Mouse (Mus musculus) naive thymus-derived CD4-positive, alpha-beta T cell, adult 2 months (primary cell): ENCODE results near the gene Bco1.
A peak's percentile ranks its signal among the peaks of the same experiment; 100 is the strongest.

Experiments
- DNase-seq: peaks from one replicate; pipeline ENCODE4 v3.0.0-alpha.2; 2011; ENCODE audit warnings: low read depth

Bco1 gene

DNA sequence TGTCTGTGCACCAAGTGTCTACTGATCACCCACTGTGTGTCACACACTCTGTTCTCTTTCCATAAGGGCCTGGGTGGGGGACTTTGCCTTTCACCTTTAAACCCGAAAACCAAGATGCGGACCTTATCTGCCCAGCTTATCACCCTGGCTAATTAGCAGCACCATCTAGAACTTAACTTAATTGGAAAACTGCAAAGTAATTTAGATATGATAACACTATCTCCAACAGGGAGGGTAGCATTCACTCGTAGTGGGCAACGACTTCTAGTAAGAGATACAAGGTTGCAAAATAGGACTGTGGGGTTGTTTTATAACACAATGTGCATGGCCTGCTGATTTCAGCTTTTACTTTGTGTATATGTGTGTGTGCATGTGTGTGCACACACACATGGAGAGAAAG is 5.9 kb upstream of the Bco1 start:
- DNase-seq, result no peak

DNA sequence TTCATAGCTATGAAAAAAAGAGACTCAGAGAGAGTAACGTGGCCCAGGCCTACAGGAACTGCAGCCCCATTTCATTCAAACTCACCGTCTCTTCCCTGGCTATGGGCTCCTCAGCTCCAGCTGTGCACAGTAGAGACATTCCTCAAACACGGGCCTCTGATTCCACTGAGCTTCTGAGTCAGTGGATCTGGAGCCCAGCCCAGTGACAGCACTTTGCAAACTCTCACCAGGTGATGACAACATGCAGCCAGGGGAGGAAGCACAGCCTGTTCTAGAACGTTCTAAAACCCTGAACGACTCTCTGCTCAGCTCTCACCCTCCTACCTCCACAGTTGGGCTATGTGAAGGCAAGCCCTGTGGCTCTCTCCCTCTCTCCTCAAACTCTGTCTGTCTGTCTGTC is 1.6 kb upstream of the Bco1 start:
- DNase-seq, result no peak

DNA sequence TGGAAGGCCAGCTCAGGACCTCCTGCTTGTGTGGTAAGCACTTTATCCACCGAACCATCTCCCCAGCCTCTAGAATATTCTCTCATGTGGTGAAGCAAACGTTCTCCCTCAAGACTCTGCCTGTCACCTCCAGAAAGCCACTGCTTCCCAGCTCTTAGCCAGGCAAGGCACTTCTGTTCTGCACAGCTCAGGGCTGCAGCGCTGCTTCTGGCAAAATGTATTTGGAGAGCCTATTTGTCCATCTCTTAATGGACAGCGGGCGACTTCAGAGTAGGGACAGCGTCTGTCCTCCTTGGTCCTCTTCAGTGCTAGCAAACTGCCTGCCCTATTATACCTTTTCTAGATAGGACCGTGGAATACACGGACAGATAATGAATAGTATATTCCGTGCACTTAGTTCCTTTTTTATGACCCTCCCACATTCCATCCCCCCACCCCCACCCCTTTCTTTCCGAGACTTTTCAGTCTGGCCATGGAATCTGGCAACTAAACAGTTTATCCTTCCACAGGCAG is 1.5 kb downstream of the Bco1 start:
- no peak for DNase-seq

DNA sequence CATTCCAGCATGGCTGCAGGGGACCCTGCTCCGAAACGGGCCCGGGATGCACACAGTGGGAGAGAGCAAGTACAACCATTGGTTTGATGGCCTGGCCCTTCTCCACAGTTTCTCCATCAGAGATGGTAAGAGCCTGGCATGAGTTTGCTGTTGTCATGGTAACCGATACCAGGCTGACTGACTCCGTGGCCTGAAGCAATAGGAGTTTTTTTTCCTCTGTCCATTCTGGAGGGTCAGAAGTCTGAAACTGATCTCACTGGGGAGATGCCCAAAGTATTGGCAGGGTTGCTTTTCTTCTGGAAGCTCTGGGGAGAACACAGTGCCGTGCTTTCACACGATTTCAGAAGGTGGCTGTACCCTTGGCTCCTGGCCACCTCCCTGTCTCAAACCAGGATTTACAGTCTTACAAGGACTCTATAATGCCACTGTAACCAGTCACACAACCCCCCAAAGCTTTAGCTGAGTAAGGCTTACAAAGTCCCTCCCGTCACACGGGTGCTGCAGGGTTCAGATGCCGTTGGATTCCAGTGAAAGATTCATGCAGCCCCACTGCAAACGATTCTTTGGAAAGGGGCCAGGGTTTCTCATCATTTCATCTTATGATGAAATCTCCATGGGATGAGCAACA is 2.0 kb downstream of the Bco1 start:
- DNase-seq, result no peak

DNA sequence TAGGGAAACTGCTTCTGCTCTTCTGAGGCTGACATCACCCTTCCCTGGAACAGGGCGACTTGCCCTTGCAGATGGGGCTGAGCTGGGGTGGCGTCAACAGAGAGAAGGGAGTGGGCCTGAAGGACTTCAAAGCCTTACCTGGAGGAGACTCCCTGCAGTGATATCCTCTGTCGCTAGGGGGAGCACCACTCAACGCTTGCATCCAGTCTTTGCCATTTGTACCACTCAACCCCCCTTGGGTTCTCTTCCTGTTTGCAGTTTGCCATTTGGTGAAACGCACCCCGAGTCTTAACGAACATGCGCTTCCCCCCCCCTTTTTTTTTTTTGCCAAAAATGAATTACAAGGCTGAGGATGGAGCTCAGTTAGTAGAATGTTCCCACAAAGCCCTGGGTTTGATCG is 11.9 kb downstream of the Bco1 start:
- peak; percentile 83 for DNase-seq

DNA sequence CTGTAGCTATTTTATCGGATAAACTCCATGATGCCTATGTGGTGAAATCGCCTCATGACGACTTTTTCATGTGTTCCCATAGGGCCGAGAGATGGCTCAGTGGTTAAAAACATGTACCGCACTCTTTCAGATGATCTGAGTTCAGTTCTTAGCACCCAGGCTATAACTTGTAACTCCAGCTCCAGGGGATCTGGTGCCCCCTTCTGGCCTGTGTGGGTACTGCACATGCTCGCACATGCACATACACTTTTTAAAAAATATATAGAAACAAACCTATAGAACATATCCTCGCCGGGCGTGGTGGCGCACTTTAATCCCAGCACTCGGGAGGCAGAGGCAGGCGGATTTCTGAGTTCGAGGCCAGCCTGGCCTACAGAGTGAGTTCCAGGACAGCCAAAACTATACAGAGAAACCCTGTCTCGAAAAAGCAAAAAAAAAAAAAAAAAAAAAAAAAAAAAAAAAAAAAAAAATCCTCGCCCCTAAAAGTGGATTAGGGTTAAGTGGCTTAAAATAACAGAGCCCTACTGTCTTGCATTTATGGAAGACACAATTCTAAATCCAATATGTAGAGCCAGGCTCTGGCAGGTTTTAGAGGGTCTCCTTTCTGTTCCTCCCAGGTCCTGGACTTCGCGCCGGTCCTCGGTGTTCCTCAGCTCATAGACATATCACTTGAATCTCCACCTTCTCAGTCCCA is 13.5 kb downstream of the Bco1 start:
- DNase-seq, result peak; percentile 49

DNA sequence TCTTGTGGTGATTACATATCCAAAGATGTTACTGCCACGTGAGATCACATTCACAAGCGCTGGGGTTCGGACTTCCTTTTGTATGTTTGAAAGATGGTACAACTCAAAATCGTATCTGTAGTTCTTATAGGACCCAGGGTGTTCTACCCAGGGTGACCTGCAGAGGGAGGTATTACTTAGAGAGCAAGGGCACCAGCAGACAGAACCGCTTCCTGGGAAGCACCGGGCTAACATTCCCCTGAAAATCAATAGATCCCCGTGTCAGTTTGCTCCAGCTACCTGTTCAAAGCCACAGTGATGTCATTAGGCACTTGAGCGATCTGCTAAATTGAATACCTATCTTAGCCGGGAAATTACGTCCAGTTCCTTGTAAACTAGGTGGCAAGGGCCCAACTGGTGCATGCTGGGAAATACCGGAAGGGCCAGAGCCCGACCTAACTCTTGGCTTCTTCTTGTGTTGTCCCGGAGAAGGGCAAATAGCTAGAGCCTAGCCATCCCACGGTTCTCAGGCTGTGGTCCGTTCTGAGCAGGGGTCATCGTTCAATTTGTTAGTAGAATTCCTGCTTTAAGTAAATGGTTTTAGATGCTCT is 14.2 kb downstream of the Bco1 start:
- DNase-seq, result peak; percentile 43

DNA sequence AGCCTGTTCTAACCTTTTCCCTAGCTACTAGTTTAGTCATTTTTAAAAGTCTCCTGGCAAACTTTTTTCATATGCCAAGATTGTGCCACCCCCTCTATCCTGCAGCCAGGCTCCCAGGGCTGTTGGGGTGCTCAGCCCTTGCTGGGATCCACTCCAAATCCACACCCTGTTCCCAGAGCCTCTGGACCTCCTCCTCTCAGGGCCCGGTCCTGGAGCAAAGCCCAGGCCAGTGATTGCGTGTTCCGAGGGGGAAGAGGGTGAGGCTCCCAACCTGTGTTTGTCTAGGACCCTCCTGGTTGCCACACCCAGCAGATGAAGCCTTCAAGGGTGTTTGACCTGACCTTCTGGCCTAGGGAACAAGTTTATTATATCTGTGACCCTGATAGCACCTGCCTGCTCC is 16.0 kb downstream of the Bco1 start:
- no peak for DNase-seq

DNA sequence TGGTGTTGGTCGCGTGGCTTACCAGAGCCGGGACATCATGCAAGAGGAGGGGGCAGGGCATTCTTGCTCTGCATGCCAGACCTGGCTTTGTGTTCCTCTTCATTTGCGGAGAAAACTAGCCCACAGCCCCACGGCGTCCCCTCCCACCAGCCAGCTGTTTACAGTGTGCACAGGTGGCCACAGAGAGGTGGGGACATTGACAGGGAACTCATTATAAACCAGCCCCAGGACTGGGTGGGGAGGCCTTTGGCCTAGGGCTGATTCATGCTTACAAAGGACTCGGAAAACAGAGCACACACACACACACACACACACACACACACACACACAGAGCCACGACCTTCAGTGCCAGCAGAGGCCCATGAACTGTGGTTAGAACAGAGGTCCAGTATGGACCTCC is 16.6 kb downstream of the Bco1 start:
- no peak for DNase-seq

DNA sequence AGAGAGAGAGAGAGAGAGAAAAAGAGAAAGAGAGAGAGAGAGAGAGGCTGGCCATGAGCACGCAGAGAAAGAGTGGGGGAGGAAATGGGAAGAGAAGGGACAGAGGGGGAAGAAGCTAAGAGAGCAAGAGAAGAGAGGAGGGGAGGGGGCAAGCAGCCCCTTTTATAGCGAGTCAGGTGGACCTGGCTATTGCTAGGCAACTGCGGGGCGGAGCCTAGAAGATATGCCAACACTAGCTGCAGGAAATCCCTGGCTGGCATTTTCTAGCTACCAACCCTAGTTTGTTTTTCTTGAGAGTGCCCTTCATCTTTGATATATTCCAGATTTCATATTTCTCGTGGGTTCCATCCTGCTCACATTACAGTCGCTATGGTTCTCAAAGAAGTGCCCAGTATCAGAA is 19.4 kb downstream of the Bco1 start:
- no peak for DNase-seq

DNA sequence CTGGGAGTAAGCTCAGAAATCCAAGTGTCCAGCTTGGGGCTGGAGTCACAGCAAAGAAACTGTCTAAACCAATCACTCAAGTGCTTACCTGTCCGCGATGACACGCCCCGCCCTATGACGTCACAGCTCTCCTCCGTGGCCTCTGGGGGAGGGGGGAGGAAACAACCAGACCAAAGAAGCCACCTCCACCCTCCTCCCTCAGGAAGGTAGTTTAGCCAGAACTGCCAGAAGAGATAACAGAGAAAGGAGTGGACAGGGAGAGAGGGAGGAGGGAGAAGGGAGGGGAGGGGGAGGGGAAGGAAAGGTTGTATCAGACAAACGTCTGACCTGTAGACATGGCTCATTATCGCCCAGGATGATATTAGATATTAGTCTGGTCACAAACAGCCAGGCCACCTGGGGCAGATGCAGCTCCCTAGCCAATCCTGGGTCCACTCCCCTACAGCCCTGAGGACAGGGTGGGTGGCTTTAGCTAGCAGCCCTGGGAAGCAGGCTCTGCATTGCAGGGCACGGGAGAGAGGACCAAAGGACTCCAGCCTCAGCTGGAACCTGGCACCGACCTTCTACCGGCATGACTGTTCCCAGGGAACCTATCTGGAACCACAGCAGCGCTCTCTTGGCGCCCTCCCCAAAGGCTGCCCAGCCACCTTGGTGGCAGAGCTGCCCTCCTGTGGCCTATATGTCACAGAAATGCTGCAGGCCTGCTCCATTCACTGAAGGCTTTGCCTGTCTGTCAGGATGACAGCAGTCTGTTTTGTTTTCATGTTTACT is 20.2 kb downstream of the Bco1 start:
- peak; percentile 32 for DNase-seq

DNA sequence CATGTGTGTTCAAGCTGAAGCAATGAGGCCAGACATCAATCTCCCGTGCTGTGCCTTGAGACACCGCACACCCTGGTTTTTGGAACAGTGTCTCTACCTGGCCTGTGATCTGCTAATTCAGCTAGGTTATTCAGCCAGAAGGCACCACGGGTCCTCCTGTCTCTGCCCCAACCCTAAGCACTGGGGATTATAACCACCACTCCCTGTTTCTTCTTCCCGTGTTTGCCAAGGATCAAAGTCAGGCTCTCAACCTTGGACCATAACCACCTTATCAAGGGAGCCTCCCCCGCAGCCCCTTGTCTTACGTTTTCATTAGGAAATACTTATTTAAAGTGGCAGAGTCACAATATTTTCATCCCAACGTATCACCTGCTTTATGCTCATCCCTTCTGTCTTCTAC is 20.9 kb downstream of the Bco1 start:
- no peak for DNase-seq

DNA sequence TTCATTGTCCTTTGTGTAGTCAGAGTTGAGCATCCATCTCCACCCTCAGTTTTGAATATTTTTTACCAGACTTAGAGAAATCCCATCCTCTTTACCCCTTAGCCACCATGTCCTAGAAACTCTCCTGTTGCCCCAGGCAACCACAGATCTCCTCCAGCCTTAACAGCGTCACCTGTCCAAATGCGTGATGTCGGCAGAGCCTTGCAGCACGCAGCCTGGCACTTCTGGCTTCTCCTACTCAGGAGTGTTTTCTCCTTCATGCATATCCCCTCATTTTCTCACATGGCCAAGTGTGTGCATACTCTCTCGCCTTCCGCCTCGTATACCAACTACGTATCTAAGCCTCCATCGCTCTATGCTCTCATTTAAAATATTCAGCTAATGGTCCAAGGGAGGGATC is 22.8 kb downstream of the Bco1 start:
- no peak for DNase-seq

DNA sequence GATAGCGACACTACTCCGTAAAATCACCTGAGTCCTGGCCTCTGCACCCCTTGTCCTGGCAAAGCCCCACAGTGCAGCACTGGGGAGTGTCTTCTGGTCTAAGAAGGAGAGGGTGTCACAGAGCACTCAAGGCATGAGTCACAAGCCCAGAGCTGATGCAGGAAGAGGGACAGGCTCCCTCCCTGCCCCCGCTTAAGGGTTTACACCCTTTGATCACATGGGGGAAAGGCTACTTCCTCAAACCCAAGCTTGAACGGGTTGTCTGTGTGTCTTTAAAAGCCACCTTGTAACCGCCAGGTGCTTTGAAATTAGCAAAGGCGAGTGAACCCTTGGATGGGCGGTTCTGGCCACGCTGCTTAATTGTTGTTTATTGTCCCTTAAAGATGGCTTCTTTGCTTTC is 25.6 kb downstream of the Bco1 start:
- no peak for DNase-seq

DNA sequence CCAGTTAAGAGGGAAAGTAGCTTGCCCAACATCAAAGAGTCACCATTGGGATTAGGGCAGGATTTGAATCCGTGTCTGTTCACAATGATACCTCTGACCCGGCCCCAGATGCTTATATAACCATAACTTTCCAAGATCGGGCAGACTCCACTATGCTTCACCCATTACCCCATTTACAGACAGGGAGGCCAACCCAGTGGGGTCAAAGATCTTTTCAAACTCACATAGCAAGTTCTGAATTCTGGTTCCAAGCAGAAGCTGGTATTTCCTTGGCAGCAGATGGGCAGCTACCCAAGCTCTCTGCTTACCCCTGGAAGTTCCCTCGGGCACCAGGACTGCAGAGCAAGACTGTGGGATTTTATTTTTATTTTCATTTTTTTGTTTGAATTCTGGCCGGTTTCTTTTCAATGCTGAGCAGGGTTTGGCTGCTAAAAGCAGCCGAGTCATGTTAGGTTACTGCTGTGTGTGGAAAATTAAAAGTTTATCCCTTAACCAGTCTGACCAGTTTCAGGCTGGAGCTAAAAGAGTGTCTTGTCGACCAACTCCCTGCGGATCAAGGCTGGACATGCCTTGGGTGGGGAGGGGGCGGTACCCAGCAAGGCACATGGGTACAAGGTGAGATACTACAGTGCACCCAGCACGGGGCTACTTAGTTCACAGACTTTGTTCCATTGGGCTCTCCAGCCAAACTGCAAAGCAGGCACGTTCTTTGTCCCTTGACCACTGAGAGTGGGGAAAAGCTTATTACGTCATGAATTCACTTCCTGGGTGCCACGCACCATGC is 28.4 kb downstream of the Bco1 start:
- DNase-seq, result no peak

DNA sequence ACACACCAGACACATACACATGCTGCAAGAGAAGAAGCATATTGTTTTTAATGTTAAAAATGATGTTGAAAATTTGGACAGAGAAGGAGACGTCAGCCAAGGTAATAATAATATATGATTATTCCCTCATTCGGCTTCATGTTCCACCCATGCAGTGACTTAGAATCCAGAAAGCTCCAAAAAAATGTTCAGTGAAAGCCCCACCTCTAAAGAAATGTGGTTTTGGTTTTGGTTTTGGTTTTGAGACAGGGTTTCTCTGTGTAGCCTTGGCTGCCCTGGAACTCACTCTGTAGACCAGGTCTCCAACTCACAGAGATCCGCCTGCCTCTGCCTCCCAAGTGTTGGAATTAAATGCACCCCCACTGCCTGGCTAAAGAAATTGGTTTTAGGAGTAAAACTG is 30.2 kb downstream of the Bco1 start:
- DNase-seq, result no peak

DNA sequence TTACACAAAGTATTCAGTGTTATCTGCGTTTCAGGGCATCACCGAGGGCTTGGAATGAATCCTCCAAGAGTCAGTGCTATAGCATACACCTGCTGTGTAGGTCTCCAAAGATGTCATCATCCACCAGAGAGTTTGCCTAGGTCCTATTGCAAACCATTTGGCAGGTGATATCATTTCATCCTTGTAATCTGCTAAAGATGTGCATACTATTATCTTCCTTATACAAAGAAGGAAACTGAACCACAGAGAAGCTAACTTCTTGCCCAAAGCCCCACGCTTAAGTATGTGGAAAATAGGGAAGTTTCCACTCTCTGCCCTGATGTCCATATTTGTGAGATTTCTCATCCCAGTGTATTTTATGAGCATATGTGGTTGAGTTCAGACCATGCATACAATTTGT is 30.8 kb downstream of the Bco1 start:
- no peak for DNase-seq

DNA sequence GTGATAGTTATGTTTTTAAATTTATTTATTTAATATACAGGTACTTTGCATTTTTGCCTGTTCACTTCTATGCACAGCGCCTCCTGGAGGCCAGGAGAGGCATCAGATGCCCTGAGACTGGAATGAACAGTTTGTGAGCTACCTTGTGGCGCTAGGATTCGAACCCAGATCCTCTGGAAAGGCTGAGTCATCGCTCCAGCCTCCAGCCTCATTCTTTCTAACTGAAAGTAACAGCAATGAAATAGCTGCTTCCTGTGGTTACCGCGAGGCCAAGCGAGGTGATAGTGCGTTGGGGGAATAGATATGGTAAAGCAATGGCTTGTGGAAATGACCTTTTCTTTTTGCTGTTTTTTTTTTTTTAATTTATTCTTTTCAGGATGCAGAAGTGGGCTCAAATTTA is 31.4 kb downstream of the Bco1 start:
- DNase-seq, result no peak

DNA sequence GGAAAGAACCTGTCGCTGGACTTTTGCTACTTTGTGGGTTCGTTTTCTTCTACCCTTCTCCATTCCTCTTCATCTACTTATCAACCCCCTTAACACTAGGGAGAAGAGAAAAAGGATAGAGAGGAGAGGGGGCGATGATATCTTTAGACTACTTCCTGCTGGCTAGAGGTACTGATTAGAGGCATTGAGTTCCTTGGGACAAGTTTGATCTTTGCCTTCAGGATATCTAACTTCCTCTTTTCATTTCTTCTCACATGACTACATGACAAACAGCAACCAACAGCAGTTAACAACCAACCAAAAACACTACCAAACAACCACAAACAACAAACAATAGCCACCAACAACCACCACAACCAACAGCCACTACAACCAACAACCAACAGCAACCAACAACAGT is 38.0 kb downstream of the Bco1 start:
- no peak for DNase-seq

DNA sequence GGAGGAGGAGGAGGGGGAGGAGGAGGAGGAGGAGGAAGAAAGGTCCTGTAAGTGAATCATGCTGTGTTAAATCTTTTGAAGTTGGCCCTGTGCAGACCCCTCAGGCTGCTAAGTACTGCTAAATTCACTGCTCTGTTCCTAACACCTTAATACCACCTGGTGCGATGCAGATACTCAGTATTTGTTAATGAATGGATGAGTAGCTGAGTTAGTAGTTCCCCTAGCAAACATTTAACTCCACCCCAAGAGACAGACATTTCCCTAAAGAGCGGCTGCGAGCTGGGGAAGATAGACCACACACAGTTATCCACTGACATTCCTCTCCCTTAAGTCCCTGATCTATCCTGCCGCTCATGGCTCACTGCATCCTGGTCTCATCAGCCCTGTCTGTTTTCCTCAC is 40.7 kb downstream of the Bco1 start:
- no peak for DNase-seq

DNA sequence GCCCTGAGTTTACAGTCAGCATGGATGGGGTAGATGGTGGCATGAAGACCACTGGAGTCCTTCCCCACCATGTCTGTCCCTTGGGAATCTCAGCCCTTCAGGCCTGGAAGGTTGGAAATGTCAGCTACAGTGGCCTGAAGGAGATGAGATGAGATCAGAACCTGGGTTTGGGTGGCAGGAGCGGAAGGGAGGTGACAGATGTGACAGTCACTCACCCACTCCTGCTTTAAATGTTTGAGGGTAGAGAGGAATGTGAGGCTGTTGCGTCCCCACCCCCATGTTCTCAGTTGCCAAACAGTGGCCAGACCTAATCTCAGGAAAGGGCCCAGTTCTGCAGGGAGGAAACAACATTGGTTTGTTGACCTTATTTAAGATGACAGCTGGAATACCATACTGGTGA is 41.1 kb downstream of the Bco1 start:
- no peak for DNase-seq

DNA sequence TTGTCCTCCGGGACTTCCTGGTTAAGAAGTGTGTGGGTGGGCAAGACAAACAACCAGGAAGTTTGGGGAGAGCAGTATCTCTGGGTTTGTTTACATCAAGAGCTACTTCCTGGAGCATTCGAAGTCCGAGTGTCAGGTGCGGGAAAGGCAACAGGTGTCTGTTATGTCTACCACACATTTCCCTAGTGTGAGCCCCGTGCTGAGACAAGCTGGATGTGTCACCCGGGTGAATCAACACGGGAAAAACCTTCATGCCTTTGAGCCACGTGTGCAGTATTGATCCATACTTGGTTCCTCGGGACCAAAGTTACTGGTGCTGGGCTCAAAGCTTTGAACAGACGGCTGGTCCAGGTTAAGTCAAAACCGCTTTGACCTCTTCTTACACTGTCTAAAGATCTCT is 41.7 kb downstream of the Bco1 start:
- DNase-seq, result no peak
